Mouse (Mus musculus): ENCODE measurements at regions not wholly inside any gene's neighbourhood (a gene's known extent, or its start where the extent isn't known, plus 50 kb on each side); places are given as distances from the start of the nearest gene placed in this dataset.

DNA sequence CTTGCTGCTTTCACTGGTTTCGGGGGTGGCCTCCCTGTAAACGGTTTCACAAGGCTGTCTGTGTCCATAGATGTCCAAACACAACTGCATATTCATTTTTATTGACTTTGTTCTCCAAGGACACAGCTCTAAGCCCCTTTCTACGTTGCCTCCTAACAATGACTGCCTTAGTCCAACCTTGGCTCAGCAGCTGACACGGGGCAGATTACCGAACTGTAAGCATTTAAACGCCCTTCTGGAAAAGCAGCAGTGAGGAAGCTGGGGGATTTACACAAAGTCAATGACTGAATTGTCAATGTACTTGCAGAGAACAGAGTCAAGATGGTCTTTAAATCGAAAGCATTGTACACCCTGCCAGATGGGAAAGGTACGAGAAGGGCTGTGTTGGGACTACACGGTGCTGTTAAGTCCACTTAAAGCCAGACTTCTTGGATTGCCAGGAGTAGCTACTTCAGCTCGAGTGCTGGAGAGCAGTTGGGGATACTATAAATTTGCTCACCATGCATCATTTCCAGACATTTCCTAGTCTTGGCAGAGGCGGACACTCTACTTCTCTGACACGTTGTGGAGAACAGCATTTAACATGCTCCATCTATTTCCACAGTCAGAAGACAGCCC is 149.0 kb downstream of the Dact1 start:
- TF ChIP-seq CTCF (IDR thresholded peaks at IDR 0.05; ENCODE audit: control insufficient read depth, insufficient read depth, insufficient replicate concordance, low read depth, low read length) (no peak), POLR2A (IDR thresholded peaks at IDR 0.05; ENCODE audit: control insufficient read depth, low read depth, low read length) (no peak)
- Histone ChIP-seq H3K36me3 (ENCODE audit: control insufficient read depth, insufficient read depth, low read length) (no peaks in the 10 kb centered on the region), H3K27me3 (ENCODE audit: control insufficient read depth, insufficient read depth, low read length) (no peaks in the 10 kb centered on the region), H3K4me1 (ENCODE audit: control insufficient read depth, insufficient read depth, low read length) (no peaks in the 10 kb centered on the region), H3K4me3 (ENCODE audit: control insufficient read depth, low read depth, low read length) (no peak overlapping the region), H3K27ac (ENCODE audit: control insufficient read depth, insufficient read depth, low read depth, low read length) (no peak overlapping the region)

DNA sequence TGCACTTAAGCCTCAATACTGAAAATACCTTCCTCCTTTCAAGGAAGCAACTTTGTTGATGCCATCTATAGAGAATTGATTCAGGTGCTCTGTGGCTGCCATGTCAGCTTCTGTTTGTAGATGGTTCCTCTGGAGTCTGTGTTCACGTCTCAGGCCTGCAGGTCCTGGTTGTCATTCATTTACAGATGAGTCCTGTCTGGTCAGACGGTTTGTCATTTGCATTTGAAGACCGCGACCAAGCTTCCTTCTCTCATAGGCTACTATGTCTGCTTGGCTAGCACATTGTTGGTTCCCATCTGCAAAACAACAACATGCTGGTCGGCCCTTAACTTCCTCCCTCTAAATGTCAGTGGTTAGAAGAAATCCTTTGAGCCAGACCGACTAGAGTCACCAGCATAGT is 151.0 kb downstream of the Dact1 start:
- no peak overlapping the region for H3K4me3 ChIP-seq (ENCODE audit: control insufficient read depth, low read depth, low read length)
- no peak overlapping the region for H3K27ac ChIP-seq (ENCODE audit: control insufficient read depth, insufficient read depth, low read depth, low read length)
- H3K36me3 ChIP-seq (ENCODE audit: control insufficient read depth, insufficient read depth, low read length), result no peaks in the 10 kb centered on the region
- no peak for TF ChIP-seq CTCF (IDR thresholded peaks at IDR 0.05; ENCODE audit: control insufficient read depth, insufficient read depth, insufficient replicate concordance, low read depth, low read length)
- TF ChIP-seq POLR2A (IDR thresholded peaks at IDR 0.05; ENCODE audit: control insufficient read depth, low read depth, low read length), result no peak
- H3K27me3 ChIP-seq (ENCODE audit: control insufficient read depth, insufficient read depth, low read length), result no peaks in the 10 kb centered on the region
- no peaks in the 10 kb centered on the region for H3K4me1 ChIP-seq (ENCODE audit: control insufficient read depth, insufficient read depth, low read length)

DNA sequence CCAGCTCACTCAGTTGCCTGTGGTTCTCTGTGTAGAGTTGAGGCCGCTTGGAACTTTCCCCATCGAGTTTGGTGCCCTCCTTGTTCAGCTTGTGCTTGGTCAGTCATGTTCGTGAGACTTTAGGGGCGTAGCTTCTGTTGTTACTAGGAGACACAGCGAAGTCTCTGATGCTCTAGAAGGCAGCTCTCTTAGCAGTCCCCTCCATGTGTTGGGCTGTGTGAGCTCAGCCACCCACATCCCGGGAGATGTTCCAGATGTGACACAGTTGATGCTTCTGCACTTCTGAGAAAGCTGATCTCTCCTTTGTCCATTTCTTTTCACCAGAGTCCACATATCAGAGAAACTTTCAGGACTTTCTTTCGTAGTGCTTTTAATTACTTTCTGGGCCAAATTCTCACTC is 158.1 kb downstream of the Dact1 start:
- Histone ChIP-seq H3K4me1 (ENCODE audit: control insufficient read depth, insufficient read depth, low read length) (no peaks in the 10 kb centered on the region; the same call in 1 of the 2 replicates), H3K27me3 (ENCODE audit: control insufficient read depth, insufficient read depth, low read length) (no peaks in the 10 kb centered on the region), H3K27ac (ENCODE audit: control insufficient read depth, insufficient read depth, low read depth, low read length) (no peak overlapping the region), H3K4me3 (ENCODE audit: control insufficient read depth, low read depth, low read length) (no peak overlapping the region), H3K36me3 (ENCODE audit: control insufficient read depth, insufficient read depth, low read length) (no peaks in the 10 kb centered on the region)
- TF ChIP-seq CTCF (IDR thresholded peaks at IDR 0.05; ENCODE audit: control insufficient read depth, insufficient read depth, insufficient replicate concordance, low read depth, low read length), result no peak
- no peak for TF ChIP-seq POLR2A (IDR thresholded peaks at IDR 0.05; ENCODE audit: control insufficient read depth, low read depth, low read length)

DNA sequence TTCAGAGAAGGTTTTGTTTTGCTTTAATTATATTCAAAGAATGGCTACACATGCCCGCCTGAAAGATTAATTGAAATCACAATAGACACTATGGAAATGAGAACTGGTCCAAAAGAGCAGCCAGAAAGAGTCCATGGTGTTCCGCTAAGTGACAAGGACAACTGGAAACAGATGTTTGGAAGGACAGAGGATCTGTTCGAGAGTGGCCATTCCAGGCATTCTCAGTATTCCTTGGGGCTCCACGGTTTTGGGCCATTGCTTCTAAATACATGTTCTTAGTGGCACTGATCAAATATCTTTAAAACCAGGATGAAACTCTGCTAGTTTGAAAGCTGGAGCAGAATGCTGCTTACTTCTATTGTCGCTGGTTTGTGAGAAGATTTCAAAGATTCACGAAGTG is 158.6 kb downstream of the Dact1 start:
- no peaks in the 10 kb centered on the region for H3K36me3 ChIP-seq (ENCODE audit: control insufficient read depth, insufficient read depth, low read length)
- no peaks in the 10 kb centered on the region for H3K27me3 ChIP-seq (ENCODE audit: control insufficient read depth, insufficient read depth, low read length)
- H3K27ac ChIP-seq (ENCODE audit: control insufficient read depth, insufficient read depth, low read depth, low read length), result no peak overlapping the region
- TF ChIP-seq CTCF (IDR thresholded peaks at IDR 0.05; ENCODE audit: control insufficient read depth, insufficient read depth, insufficient replicate concordance, low read depth, low read length) (no peak), POLR2A (IDR thresholded peaks at IDR 0.05; ENCODE audit: control insufficient read depth, low read depth, low read length) (no peak)
- no peak overlapping the region for H3K4me3 ChIP-seq (ENCODE audit: control insufficient read depth, low read depth, low read length)
- no peaks in the 10 kb centered on the region; the same call in 1 of the 2 replicates for H3K4me1 ChIP-seq (ENCODE audit: control insufficient read depth, insufficient read depth, low read length)

DNA sequence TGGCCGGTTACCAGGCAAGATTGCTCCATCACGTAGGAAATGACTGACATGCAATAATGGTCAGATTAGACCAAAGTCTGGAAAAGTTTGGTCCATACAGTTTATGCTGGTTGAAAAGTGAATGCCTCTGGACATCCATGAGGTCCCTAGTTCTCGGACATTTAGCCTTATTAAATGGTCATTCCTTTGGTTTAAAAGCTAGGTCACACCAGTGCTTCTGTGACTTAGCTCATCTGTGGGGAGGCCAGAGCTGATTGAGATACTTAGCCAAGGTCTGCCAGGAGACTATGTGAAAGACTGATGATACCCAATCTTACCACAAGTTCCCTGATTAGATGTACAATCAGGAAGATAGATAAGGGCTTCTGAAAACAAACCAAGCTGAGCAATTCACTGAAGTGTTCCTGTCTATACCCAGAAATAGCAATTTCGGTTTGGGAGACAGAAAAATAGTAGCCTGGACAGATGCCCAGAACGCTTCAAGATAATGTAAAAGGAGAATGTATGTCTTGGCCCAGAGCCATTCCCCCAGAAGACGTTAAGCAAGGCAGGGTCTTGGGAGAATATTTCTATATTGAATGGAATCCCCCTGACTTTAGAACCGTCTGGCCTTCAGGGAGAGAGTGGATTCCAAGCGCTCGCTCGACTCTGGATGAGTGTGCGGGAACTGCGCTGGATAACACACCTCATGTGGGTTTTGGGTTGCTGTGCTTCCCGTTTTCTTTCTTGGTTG is 161.5 kb downstream of the Dact1 start:
- TF ChIP-seq CTCF (IDR thresholded peaks at IDR 0.05; ENCODE audit: control insufficient read depth, insufficient read depth, insufficient replicate concordance, low read depth, low read length) (no peak), POLR2A (IDR thresholded peaks at IDR 0.05; ENCODE audit: control insufficient read depth, low read depth, low read length) (no peak)
- no peak overlapping the region for H3K4me3 ChIP-seq (ENCODE audit: control insufficient read depth, low read depth, low read length)
- no peaks in the 10 kb centered on the region; the same call in 1 of the 2 replicates for H3K4me1 ChIP-seq (ENCODE audit: control insufficient read depth, insufficient read depth, low read length)
- H3K27ac ChIP-seq (ENCODE audit: control insufficient read depth, insufficient read depth, low read depth, low read length), result no peak overlapping the region
- no peaks in the 10 kb centered on the region for H3K36me3 ChIP-seq (ENCODE audit: control insufficient read depth, insufficient read depth, low read length)
- no peaks in the 10 kb centered on the region for H3K27me3 ChIP-seq (ENCODE audit: control insufficient read depth, insufficient read depth, low read length)

DNA sequence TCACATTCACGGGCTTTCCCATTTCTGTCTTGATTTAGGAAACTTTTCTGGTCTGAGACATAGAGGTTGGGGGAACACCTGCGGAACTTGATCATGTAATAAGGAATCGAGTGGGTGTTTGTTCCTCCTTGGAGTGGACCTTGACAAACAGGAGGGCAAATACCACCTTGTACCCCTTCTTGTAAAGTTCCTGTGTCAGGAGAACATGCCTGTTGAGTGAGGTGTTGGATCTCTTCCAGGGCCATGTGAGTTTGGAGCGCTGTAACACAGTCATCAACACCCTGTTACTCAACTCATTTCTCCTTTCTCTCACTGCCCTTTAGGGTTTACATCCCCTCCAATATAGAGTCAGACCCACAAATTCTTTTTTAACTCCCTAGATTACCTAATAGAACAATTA is 162.0 kb downstream of the Dact1 start:
- Histone ChIP-seq H3K27ac (ENCODE audit: control insufficient read depth, insufficient read depth, low read depth, low read length) (no peak overlapping the region), H3K4me1 (ENCODE audit: control insufficient read depth, insufficient read depth, low read length) (no peaks in the 10 kb centered on the region; the same call in 1 of the 2 replicates), H3K4me3 (ENCODE audit: control insufficient read depth, low read depth, low read length) (no peak overlapping the region), H3K27me3 (ENCODE audit: control insufficient read depth, insufficient read depth, low read length) (no peaks in the 10 kb centered on the region), H3K36me3 (ENCODE audit: control insufficient read depth, insufficient read depth, low read length) (no peaks in the 10 kb centered on the region)
- no peak for TF ChIP-seq CTCF (IDR thresholded peaks at IDR 0.05; ENCODE audit: control insufficient read depth, insufficient read depth, insufficient replicate concordance, low read depth, low read length)
- TF ChIP-seq POLR2A (IDR thresholded peaks at IDR 0.05; ENCODE audit: control insufficient read depth, low read depth, low read length), result no peak

DNA sequence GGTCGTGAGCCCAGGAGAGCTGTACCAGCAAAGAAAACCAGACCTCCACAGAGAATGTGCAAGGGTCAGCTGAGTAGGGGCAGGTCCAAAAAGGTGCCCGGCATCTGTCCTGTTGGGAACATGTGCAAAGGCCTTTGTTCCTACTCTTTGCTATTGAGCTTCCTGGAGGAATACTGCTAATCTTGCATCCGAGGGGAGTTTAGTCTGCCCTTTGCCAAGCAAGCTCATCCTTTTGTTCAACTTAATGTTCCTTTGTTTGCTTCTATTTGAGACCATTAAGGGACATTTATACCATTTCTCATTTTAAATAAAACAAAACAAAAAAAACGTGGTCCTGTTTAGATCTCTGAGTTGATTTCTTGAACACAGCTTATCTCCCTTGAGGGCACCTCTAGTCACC is 166.6 kb downstream of the Dact1 start:
- TF ChIP-seq CTCF (IDR thresholded peaks at IDR 0.05; ENCODE audit: control insufficient read depth, insufficient read depth, insufficient replicate concordance, low read depth, low read length), result no peak
- no peak for TF ChIP-seq POLR2A (IDR thresholded peaks at IDR 0.05; ENCODE audit: control insufficient read depth, low read depth, low read length)
- H3K4me3 ChIP-seq (ENCODE audit: control insufficient read depth, low read depth, low read length), result no peak overlapping the region
- no peaks in the 10 kb centered on the region for H3K27me3 ChIP-seq (ENCODE audit: control insufficient read depth, insufficient read depth, low read length)
- H3K27ac ChIP-seq (ENCODE audit: control insufficient read depth, insufficient read depth, low read depth, low read length), result no peak overlapping the region
- H3K36me3 ChIP-seq (ENCODE audit: control insufficient read depth, insufficient read depth, low read length), result no peaks in the 10 kb centered on the region
- no peaks in the 10 kb centered on the region for H3K4me1 ChIP-seq (ENCODE audit: control insufficient read depth, insufficient read depth, low read length)
